ENCODE assay signal across 13 mouse cellular contexts in the genomic region with DNA sequence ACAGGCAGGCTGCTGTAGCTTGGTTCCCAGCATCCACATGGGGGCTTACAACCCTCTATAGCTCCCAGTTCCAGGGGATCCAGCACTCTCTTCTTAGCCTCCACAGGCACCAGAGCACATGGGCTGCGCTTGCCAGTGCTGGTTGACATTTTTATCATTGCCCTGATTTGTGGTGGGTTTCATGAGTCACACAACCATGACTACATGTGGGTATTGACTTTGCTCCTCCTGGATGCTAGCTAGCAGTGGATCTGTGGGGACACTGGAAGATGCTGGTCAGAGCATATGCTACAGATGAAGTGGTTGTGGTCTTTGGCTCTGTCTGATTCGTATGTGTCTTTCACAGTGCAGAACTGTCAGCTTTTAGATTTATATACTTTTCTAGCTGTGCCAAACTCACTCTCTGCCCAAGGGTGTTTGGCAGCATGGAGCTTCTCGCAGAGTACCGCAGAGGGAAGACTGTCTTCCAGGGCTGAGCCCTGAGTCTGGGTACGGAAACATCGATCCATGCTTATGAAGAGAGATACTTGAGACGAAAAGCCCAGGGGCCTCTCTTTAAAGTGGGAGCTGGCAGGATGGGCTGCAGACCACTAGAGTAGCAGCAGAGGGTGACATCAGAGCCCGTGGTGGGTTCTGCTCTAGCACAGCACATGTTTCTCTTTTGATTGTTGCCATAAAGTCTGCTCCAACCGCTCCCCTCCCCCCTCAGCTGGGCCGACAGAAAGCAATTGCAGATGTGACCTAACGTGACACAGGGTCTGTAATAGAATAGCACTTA.
DNase-seq lines count a peak whose midpoint lies in the region; ATAC-seq and TF ChIP-seq lines count a peak whose summit lies in the region.
"Had no signal": no experiment of that assay in that cellular context is flagged by ENCODE, and none has a peak within 500 bp of the region (broad histone marks: within the 10 kb centered on the region; RNA-seq: fewer than 3 reads in every experiment).

No protein-coding gene starts in this region.

- no peak for TF ChIP-seq CTCF in midbrain, postnatal 0 days (IDR thresholded peaks at IDR 0.05)

- H3K27ac ChIP-seq in midbrain, embryonic 10.5 days (replicated peaks) = 0 out of 2 replicates have a peak overlapping the region, but pooled peaks have one; percentile 55
- no peak overlapping the region for H3K27ac ChIP-seq in midbrain, postnatal 0 days (ENCODE audit: low read depth, low read length)
- peak overlapping the region; percentile 89 for H3K27ac ChIP-seq in embryonic facial prominence, embryonic 15.5 days (replicated peaks)
- H3K27ac ChIP-seq in neural tube, embryonic 15.5 days (replicated peaks) = no peak overlapping the region
- H3K27ac ChIP-seq: midbrain, embryonic 12.5 days; stomach, postnatal 0 days had no signal

- no peaks in the 10 kb centered on the region for H3K9me3 ChIP-seq in midbrain, embryonic 10.5 days (replicated peaks)
- H3K9me3 ChIP-seq in midbrain, postnatal 0 days (ENCODE audit: low read length) = no peaks in the 10 kb centered on the region
- H3K9me3 ChIP-seq in embryonic facial prominence, embryonic 15.5 days (replicated peaks) = no peaks in the 10 kb centered on the region
- no peaks in the 10 kb centered on the region for H3K9me3 ChIP-seq in neural tube, embryonic 15.5 days (replicated peaks)
- H3K9me3 ChIP-seq: midbrain, embryonic 12.5 days had no signal

- no peak overlapping the region for H3K9ac ChIP-seq in midbrain, postnatal 0 days (replicated peaks; ENCODE audit: low read length, poor library complexity, severe bottlenecking)
- H3K9ac ChIP-seq in embryonic facial prominence, embryonic 15.5 days = no peak overlapping the region
- no peak overlapping the region for H3K9ac ChIP-seq in neural tube, embryonic 15.5 days (replicated peaks)
- H3K9ac ChIP-seq: midbrain, embryonic 12.5 days had no signal

- 63% methylated on average over 11 of the region's 11 CpGs for WGBS in midbrain, embryonic 10.5 days
- 76% methylated on average over 11 of the region's 11 CpGs for WGBS in midbrain, postnatal 0 days
- 28% methylated on average over 11 of the region's 11 CpGs for WGBS in embryonic facial prominence, embryonic 15.5 days
- 33% methylated on average over 11 of the region's 11 CpGs for WGBS in neural tube, embryonic 15.5 days

- no peaks in the 10 kb centered on the region for H3K36me3 ChIP-seq in midbrain, embryonic 10.5 days
- H3K36me3 ChIP-seq in midbrain, postnatal 0 days (ENCODE audit: insufficient read depth, low read length) = no peaks in the 10 kb centered on the region
- peaks cover 24% of the 10 kb centered on the region for H3K36me3 ChIP-seq in embryonic facial prominence, embryonic 15.5 days
- H3K36me3 ChIP-seq in neural tube, embryonic 15.5 days = no peaks in the 10 kb centered on the region
- H3K36me3 ChIP-seq: midbrain, embryonic 12.5 days had no signal

- H3K4me3 ChIP-seq in midbrain, embryonic 10.5 days = no peak overlapping the region
- no peak overlapping the region for H3K4me3 ChIP-seq in midbrain, postnatal 0 days (ENCODE audit: low read depth, low read length)
- H3K4me3 ChIP-seq in embryonic facial prominence, embryonic 15.5 days (replicated peaks) = no peak overlapping the region
- no peak overlapping the region for H3K4me3 ChIP-seq in neural tube, embryonic 15.5 days (replicated peaks)
- H3K4me3 ChIP-seq: midbrain, embryonic 12.5 days had no signal

- no peak for ATAC-seq in midbrain, postnatal 0 days (ENCODE audit: low FRiP score)
- peak; percentile 82 for ATAC-seq in embryonic facial prominence, embryonic 15.5 days (ENCODE audit: insufficient number of reproducible peaks, low FRiP score, low TSS enrichment, low read depth)
- peak; percentile 59; the same call in 1 of the 2 replicates for ATAC-seq in neural tube, embryonic 15.5 days (ENCODE audit: low FRiP score)
- ATAC-seq: activated CD4-positive, CD25-positive, alpha-beta regulatory T cell, adult 4 months had no signal

- H3K27me3 ChIP-seq in midbrain, embryonic 10.5 days (ENCODE audit: low read depth, poor library complexity, severe bottlenecking) = no peaks in the 10 kb centered on the region
- H3K27me3 ChIP-seq in midbrain, postnatal 0 days (ENCODE audit: insufficient read depth, low read length) = no peaks in the 10 kb centered on the region
- H3K27me3 ChIP-seq in embryonic facial prominence, embryonic 15.5 days = no peaks in the 10 kb centered on the region
- H3K27me3 ChIP-seq in neural tube, embryonic 15.5 days (replicated peaks) = no peaks in the 10 kb centered on the region
- H3K27me3 ChIP-seq: midbrain, embryonic 12.5 days had no signal

- peak; percentile 31 for DNase-seq in gastrocnemius, postnatal 14 days
- DNase-seq in gastrocnemius, adult 18-20 months (ENCODE audit: low spot score) = no peak
- DNase-seq in midbrain, embryonic 10.5 days (ENCODE audit: low spot score) = peak; percentile 54
- no peak for DNase-seq in midbrain, postnatal 0 days (ENCODE audit: low spot score)
- no peak for DNase-seq in ovary, postnatal 10 days (ENCODE audit: low spot score)
- DNase-seq in layer of hippocampus, adult 18-20 months (ENCODE audit: low spot score in 2 of 2) = no peak
- DNase-seq: cerebellum, adult 9-11 months; kidney, adult 9 months had no signal

- no peak overlapping the region for H3K4me2 ChIP-seq in midbrain, postnatal 0 days (ENCODE audit: low read depth, low read length, poor library complexity, severe bottlenecking)
- H3K4me2 ChIP-seq in embryonic facial prominence, embryonic 15.5 days (replicated peaks) = peak overlapping the region; percentile 8; the same call in 1 of the 2 replicates
- H3K4me2 ChIP-seq in neural tube, embryonic 15.5 days = no peak overlapping the region
- H3K4me2 ChIP-seq: midbrain, embryonic 12.5 days had no signal

- peaks cover 17% of the 10 kb centered on the region for H3K4me1 ChIP-seq in midbrain, embryonic 10.5 days
- no peaks in the 10 kb centered on the region for H3K4me1 ChIP-seq in midbrain, postnatal 0 days (ENCODE audit: insufficient read depth, low read length)
- peaks cover 38% of the 10 kb centered on the region for H3K4me1 ChIP-seq in embryonic facial prominence, embryonic 15.5 days
- peaks cover 26% of the 10 kb centered on the region for H3K4me1 ChIP-seq in neural tube, embryonic 15.5 days

- intact Hi-C loops in gastrocnemius, postnatal 14 days (cut with DNase I; ENCODE audit: low total_unique reads) = no loop called here

Comparison
In these comparisons a context has a peak if more than half of its experiments do, and no peak if none do; other contexts are left out.
1. DNase-seq: peak in gastrocnemius, postnatal 14 days (single experiment) and midbrain, embryonic 10.5 days (single experiment); none in gastrocnemius, adult 18-20 months (single experiment), midbrain, postnatal 0 days (single experiment), ovary, postnatal 10 days (single experiment) and layer of hippocampus, adult 18-20 months (0 of 2).
2. H3K27ac ChIP-seq: peak in midbrain, embryonic 10.5 days (single experiment) and embryonic facial prominence, embryonic 15.5 days (single experiment); none in midbrain, postnatal 0 days (single experiment) and neural tube, embryonic 15.5 days (single experiment).